Mouse (Mus musculus) left cerebral cortex, postnatal 4 days (tissue): ENCODE results near the gene Ppfia4. TPM values are rescaled to one million over a fixed set of nuclear protein-coding genes. Genes with fewer than 3 reads are reported as not detected.

Experiments used
- DNase-seq: peaks from one replicate; pipeline ENCODE4 v3.0.0-alpha.2; 2022
- intact Hi-C: fragments of 180-260 bp; cut with DNase I; formaldehyde crosslinking; loops from one replicate; pipeline ENCODE4 v1.15.1; 2025
- total RNA-seq, 2 experiments: library from RNA; stranded (reverse); gene quantifications; 2 replicates each; pipeline ENCODE4 v1.2.3; 2021

Gene Ppfia4
- total RNA-seq, 2 experiments from 2014 or later: 62.6 to 72.1 TPM

GRCm38 (mm10) chr1:134339757-134340619, 7.3 kb upstream of the Ppfia4 start:
- DNase-seq: no peak
- intact Hi-C loops: no loop called here

- intact Hi-C loops: no loop called here
- no peak for DNase-seq
Observed at GRCm38 (mm10) chr1:134339162-134339561, 6.4 kb upstream of the Ppfia4 start.

DNA sequence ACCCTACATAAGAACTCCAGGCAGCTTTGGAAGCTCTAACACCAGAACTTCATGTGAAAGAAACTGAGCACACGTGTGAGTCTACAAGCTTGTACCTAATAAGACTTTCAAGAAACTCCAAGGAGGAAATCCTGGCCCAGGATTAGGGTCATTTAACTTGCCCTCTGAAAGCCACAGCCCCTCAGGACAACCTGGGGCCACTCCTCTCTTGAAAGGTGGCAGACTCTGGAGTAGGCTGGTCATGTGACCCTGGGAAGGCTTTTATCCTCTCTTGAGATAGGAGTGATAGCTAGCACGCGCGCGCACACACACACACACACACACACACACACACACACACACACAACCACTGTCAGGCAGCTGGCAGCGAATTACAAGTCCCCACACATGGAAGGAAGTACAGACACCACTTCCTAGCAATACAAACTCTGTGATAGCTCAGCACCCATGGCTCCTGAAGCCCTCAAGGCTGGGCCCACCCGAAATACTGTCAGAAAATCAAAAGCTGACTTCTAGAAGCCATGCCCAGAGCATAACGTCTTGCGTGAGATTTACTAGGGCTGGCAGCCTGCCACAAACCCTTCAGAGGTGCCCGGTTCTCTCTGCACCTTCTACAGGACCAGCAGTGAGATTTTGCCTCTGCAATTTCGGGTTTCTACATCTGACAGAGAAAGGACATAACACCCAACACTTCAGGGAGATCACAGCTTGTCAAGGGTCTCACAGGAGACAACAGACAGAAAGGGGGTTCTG, 4.4 kb upstream of the Ppfia4 start:
- intact Hi-C loops: no loop called here
- DNase-seq: no peak

DNA sequence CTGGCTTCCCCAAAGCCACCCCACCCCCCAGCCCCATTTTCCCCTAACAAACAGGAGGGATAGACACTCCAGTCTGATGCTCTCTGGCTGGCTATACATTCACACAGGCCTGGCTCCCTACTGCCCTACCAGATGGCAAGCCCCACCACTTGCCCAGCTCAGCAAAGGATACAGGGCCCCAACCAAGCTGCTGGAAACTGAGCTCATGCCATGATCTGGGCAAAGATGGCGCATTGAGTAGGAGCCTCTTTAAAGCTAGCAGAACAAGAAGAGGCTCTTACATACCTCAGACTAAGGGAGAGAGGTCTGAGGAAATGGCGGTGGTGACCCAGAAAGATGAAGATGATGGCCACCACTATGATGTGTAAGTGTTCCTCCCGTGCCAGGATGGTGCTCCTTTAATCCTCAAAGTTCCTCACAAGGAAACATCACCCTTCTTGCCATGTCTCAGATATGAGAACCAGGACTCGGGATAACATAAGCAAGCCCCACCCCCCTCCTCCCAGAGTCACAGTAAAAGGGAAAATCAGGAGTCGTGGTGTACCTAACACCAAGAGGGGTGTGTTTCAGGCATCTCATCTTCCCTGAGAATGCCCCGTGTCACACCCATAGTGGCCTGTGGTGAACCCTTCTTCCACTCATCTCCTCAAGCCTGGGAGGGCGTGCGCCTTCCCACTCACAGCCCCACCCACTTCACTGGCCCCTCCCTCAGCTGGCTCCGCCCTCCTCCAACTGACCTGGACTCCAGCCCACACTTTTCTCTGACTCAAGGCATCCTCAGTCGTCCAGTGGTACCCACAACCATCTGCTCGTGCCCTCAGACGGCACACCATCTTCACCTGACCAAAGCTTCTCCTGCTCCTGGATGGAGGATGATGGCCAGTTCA, 3.4 kb upstream of the Ppfia4 start:
- peak; percentile 69 for DNase-seq
- intact Hi-C loops: no loop called here

DNA sequence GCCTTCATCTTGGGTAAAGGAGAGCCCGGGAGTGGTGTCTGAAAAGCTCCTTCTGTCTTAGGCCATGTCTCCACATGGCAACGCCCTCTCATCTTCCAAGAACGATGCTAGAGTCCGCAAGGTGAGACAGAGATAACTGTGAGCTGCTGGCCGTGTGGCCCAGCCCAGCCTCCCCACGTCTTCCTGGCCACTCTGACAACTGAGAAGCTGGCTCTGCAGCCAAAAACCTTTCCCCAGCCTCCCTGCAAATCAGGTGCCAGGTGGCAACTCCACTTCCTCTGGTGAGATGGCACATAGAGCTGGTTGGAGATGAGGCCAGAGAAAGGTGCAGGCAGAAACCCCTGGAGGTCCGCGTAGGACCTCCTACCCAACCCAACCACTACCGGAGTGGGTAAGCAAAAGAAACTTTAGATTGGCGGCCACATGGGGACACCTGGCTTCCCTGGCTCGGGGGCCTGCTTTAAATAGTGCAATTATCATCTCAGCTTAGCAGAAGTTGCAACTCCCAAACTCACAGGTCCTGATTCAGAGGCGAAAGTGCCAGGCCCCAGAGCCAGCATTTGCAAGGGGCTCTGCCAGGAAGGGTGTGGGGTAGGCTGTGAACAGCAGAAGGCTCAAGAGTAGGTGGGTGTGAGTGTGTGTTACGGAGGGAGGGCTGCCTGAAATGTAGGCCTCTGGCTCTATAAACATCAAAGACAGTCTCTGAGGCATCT, 2.6 kb upstream of the Ppfia4 start:
- intact Hi-C loops: no loop called here

DNA sequence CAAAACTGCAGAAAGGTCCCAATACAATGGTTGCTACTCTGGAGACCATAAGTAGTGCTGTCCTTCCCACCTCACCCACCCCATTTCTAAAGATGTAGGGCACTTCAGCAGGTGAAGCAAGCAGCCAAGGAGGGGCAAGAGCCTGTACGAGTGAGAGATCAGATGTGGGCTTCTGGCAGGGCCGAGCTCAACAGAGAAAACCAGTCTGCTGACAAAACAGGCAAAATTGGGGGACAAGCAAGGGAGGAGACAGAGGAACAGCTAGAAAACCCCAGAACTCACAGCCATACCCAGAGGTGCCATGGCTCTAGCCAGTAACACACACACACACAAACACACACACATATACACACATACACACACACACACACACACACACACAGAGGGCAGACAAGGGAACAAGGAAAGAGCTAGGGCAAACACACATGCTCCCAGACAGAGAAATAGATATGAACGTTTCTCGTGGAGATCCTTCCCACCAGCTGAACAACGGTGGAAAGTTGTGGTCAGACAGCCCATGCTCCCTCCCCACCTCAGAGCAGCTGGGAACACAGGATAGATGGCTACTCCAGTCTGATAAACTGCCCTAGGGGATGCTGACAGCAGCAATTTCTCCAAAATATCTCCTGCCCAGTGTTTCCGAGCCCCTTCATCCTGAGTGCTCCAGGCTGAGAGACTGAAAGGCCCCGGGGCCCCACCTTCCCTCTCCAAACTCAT, 1.5 kb upstream of the Ppfia4 start:
- no peak for DNase-seq
- intact Hi-C loops: loop anchor here (5.0 kb wide), 2 partner anchors 92 to 182 kb away; no protein-coding TSS in a partner anchor

More for the DNA sequence above, 2.6 kb upstream of the Ppfia4 start:
- peak; percentile 57 for DNase-seq

DNA sequence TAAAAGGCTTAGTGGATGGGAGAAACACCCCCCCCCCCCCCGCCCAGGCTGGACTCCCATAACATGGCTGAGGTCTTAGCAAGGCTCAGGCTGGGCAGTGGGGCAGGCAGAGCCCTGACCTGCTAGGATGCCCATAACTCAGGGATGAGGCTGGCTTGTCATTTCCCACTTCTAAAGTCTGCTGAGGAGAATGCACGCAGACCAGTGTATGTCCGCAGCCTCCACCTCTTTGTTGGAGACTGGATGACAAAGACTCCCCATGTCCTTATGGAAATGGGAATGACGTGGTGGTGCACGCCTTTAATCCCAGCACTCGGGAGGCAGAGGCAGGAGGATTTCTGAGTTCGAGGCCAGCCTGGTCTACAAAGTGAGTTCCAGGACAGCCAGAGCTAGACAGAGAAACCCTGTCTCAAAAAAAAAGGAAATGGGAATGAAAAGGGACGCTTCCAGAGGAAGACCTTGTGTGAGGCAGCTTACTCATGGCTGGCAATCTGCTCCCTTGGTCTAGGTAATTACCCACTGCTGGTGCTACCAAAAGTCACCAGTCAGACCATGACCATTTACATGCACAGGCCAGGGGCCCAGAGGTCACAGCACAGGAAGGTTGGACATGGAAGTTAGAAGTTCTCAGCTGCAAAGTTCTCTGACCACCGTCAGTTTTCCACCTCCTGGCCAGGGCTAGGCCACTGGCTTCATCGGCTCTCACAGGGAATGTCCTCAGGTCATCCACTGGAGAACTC, 813 bp upstream of the Ppfia4 start:
- DNase-seq: no peak
- intact Hi-C loops: loop anchor here (5.0 kb wide), 2 partner anchors 91 to 181 kb away; no protein-coding TSS in a partner anchor

DNA sequence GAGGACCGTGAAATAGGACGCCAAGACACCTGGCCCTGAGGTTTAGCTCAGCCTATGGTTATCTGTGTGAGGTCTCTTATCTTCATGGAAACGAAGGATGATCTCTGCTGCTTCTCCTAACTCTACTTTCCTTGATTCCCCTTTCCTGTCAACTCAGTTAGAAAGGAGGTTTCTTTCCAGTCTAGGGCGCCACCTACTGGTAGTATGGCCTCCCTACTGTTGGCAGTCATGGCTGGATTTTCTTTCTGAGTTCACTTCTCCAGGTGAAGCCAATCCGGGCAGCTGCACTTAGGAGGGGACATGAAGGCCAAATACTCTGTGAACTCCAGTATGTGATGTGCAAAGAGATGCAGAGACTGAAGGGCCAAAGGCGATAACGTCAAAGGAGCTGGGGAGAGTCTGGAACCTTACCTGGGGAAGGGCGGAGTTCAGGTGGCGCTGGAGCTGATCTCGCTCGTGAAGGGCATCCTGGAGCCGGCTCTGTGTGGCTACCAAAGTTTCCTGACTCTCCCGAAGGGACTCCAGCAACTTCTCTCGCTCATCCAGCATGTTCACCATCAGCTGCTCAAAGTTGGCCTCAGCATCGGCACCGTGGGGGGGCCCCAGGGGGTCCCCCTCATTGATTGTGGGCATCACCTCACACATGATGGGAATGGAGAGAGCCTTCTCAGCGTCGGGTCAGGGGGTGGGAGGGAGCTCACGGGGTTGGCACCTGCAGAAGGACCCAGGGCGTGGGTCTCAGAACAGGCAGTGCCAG, 671 bp downstream of the Ppfia4 start:
- peak; percentile 88 for DNase-seq
- intact Hi-C loops: loop anchor here (5.0 kb wide), 2 partner anchors 90 to 180 kb away; no protein-coding TSS in a partner anchor

DNA sequence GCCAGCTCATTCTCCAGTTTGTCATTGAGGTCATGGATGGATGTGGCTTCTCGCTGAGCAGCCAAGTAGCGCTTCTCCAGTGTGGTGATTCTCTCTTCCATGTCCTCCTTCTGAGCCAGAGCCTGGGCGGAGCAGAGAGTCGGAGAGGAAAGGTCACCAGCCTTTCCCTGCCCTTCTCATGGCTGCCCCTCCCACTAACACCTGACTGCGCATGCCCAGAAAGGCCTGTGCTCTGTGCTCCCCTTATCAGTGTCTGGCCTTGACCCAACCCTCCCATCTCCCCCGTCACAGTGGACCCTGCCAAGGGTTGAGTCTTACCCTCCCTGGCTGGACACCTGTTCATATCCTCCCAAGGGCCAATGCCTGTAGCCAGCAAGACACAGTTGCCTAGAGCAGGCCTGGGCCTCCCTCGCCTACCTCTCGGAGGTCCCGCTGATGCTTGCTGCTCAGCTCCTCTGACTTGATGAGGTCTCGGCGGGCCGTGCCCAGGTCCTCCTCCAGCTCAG, 5.8 kb downstream of the Ppfia4 start:
- intact Hi-C loops: no loop called here
- no peak for DNase-seq

GRCm38 (mm10) chr1:134322591-134322990, 10.1 kb downstream of the Ppfia4 start:
- DNase-seq: no peak
- intact Hi-C loops: no loop called here

DNA sequence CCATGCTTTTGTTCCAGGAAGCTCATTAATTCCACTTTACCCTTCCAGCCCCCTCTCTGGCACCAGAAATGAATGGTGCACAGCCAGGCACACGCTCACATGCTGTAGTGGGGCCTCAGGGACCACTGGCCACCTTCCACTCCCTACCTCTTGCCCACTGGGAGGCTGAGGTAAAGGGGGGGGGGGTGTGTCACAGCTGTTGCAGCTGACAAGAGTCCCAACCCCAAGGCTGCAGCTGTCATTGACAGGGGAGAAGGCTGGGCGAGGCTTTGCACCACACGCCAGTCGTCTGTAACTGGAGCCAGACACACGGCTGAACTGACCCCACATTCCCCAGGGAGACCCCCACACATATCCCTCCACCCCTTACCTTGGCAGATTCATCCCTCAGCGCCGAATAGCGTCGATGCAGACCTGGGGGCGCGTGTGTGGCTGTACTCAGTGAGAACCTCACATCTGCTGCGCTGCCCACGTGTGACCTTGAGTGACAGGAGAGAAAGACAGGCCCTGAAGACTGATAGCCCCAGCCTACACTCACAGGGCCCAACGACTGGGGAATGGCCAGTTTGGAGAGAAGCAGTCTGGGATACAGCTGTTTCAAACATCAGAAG, 11.9 kb downstream of the Ppfia4 start:
- intact Hi-C loops: no loop called here

GRCm38 (mm10) chr1:134318261-134318660, 14.5 kb downstream of the Ppfia4 start:
- no peak for DNase-seq
- intact Hi-C loops: no loop called here

More for the DNA sequence above, 11.9 kb downstream of the Ppfia4 start:
- DNase-seq: no peak

DNA sequence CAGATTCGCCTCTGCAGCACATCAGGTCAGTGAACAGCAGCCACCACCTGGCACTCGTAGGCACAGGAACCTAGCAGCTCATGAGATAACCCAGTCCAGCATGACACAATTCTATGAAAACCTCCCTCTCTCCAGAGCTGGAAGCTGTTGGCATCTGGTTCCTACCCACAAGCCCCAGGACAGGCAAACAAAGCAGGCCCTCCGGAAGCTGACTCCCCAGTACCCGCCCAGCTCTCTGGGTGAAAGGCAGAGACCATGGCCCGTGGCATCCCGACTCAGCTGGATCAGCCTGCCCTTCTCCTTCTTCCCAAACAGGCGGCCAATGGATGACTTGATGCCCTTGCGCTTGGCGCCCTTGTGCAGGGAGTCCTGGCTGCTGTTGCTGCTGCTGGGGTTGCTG, 16.4 kb downstream of the Ppfia4 start:
- no peak for DNase-seq
- intact Hi-C loops: no loop called here

DNA sequence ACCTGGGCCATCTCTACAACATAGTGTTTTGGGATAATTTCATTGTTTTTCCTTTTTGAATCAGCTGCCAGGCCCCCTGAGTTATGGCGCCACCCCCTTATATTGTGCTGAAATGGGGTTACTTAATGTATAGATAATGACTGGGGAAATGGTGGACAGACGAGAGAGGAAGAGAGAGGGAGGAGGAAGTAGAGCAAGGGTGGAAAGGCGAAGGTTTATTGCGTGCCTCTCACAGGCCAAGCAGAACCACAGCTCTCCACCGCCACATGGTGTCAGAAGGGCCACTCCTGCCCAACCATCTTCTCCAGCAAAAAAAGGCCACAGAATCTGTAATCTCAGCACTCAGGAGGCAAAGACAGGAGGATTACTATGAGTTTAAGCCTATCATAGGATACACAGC, 17.5 kb downstream of the Ppfia4 start:
- intact Hi-C loops: no loop called here
- DNase-seq: no peak

DNA sequence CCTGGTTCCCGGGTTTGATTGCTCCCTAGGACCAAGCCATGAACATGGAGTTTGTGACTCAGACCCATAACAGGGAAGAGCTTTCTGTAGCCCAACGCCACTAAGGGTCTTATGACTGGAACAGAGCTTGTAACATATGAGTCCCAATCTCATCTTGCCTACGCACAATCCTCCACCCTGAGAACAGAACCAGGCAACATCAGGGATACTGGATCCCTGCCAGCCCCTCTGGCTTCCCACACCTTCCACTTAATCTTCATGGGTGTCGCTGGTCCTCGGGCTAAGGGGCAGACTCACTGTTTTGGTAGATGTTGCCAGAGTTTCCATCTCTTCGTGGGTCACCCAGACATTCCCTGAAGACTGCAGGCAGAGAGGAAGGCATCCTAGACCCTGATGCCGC, 21.0 kb downstream of the Ppfia4 start:
- intact Hi-C loops: no loop called here
- DNase-seq: no peak

DNA sequence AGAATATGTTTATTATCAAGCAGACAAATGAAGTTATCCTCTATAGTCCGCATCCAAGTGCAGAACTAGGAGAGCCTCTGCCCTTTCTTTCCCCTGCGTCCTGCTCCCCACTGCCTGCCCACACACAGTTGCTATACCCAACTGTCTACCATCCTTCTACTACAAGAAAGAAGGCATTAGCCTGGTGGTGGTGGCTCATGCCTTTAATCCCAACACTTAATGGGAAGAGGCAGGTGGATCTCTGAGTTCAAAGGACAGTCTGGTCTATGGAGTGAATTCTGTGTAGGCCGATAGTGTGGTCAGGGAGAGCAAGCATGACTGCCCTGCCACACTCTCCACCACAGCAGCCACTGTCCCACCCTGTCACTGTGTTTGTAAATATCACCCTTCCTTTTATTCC, 22.0 kb downstream of the Ppfia4 start:
- intact Hi-C loops: no loop called here
- no peak for DNase-seq

DNA sequence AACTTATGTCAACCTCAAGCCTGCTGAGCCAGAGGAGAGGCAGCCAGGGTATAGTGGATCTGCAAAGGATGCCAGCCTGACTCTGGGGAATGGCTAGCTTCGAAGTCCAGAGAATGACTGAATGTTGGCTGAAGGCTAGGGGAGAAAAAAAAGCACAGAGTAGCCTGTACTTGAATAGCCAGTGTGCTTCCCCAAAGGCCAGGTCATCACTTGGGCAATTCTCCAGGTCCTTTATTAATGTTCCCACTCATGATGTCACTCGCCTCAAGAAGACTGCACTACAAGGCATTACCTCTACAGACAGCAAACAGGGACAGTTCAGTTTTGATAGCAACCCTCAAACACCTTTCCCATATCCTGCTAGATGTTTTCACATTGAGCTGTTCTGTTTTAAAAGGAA, 22.4 kb downstream of the Ppfia4 start:
- DNase-seq: no peak
- intact Hi-C loops: no loop called here
